9 mouse cellular contexts compared by ENCODE assay signal in the genomic region with DNA sequence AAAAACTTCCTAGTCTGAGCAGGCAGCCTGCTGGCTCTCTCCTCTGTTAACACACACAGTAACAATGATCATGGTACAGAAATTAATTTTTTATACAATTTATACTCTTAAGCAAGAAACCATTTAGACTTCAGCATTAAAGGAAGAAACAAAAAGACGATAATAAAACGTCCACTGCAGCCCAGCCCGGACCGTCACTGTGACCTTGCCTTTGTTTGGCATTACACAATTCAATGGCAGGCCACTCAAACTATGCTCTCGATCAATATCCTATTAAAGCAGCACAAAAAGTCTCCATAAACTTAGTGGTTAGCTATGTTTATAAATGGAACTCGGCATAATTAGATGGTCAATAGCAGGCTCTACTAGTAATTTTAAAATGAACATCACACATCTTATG.
DNase-seq lines count a peak whose midpoint lies in the region; ATAC-seq lines count a peak whose summit lies in the region.
"Had no signal": no experiment of that assay in that cellular context is flagged by ENCODE, and none has a peak within 500 bp of the region (broad histone marks: within the 10 kb centered on the region; RNA-seq: fewer than 3 reads in every experiment).

No protein-coding gene starts in this region.

- H3K36me3 ChIP-seq in heart, embryonic 16.5 days (ENCODE audit: control insufficient read depth, insufficient read depth), result peaks cover 4% of the 10 kb centered on the region; the same call in 1 of the 2 replicates
- no peaks in the 10 kb centered on the region; the same call in 1 of the 2 replicates for H3K36me3 ChIP-seq in embryonic facial prominence, embryonic 10.5 days (replicated peaks)
- peaks cover 9% of the 10 kb centered on the region; the same call in 1 of the 2 replicates for H3K36me3 ChIP-seq in forebrain, embryonic 14.5 days (ENCODE audit: control insufficient read depth, insufficient read depth, low read length)
- H3K36me3 ChIP-seq in liver, embryonic 13.5 days, result no peaks in the 10 kb centered on the region

- H3K4me1 ChIP-seq in heart, embryonic 16.5 days (ENCODE audit: control insufficient read depth, insufficient read depth, low read length), result peaks cover 48% of the 10 kb centered on the region
- peaks cover 16% of the 10 kb centered on the region for H3K4me1 ChIP-seq in embryonic facial prominence, embryonic 10.5 days
- H3K4me1 ChIP-seq in forebrain, embryonic 14.5 days (ENCODE audit: control insufficient read depth, insufficient read depth, low read length), result peaks cover 40% of the 10 kb centered on the region
- H3K4me1 ChIP-seq in liver, embryonic 13.5 days (replicated peaks), result peaks cover 10% of the 10 kb centered on the region; the same call in 1 of the 2 replicates

- peak overlapping the region; percentile 97 for H3K27ac ChIP-seq in heart, embryonic 16.5 days (ENCODE audit: low read length)
- H3K27ac ChIP-seq in embryonic facial prominence, embryonic 10.5 days (replicated peaks), result peak overlapping the region; percentile 77
- H3K27ac ChIP-seq in forebrain, embryonic 14.5 days (ENCODE audit: low read depth, low read length), result peak overlapping the region; percentile 86
- H3K27ac ChIP-seq in liver, embryonic 13.5 days, result peak overlapping the region; percentile 24; the same call in 1 of the 2 replicates

- H3K4me3 ChIP-seq in heart, embryonic 16.5 days (ENCODE audit: low read length), result no peak overlapping the region
- H3K4me3 ChIP-seq in embryonic facial prominence, embryonic 10.5 days, result no peak overlapping the region
- no peak overlapping the region for H3K4me3 ChIP-seq in forebrain, embryonic 14.5 days (ENCODE audit: low read depth, low read length)
- H3K4me3 ChIP-seq in liver, embryonic 13.5 days (replicated peaks), result no peak overlapping the region

- no peak for DNase-seq in heart, adult 9 months (ENCODE audit: low spot score in 2 of 2)
- DNase-seq in embryonic facial prominence, embryonic 10.5 days (ENCODE audit: low spot score), result no peak
- no peak for DNase-seq in forebrain, embryonic 14.5 days (ENCODE audit: low spot score)
- DNase-seq in liver, embryonic 13.5 days, result no peak
- no peak for DNase-seq in urinary bladder, adult 18-20 months (ENCODE audit: low spot score in 2 of 2)
- no peak for DNase-seq in cerebellum, postnatal 14 days
- no peak for DNase-seq in kidney, adult 8-10 months
- DNase-seq: thymus, postnatal 36 days had no signal

- WGBS in heart, embryonic 16.5 days, result 83% methylated on average over 6 of the region's 6 CpGs
- WGBS in embryonic facial prominence, embryonic 10.5 days, result 78% methylated on average over 6 of the region's 6 CpGs
- 47% methylated on average over 6 of the region's 6 CpGs for WGBS in forebrain, embryonic 14.5 days
- 70% methylated on average over 6 of the region's 6 CpGs for WGBS in liver, embryonic 13.5 days (ENCODE audit: insufficient replicate concordance)

- no peaks in the 10 kb centered on the region for H3K27me3 ChIP-seq in heart, embryonic 16.5 days (ENCODE audit: control insufficient read depth, insufficient read depth, low read length)
- 0 out of 2 replicates have a peak, but pooled peaks cover 5% of the 10 kb centered on the region for H3K27me3 ChIP-seq in embryonic facial prominence, embryonic 10.5 days (replicated peaks; ENCODE audit: low read depth, poor library complexity, severe bottlenecking)
- no peaks in the 10 kb centered on the region for H3K27me3 ChIP-seq in forebrain, embryonic 14.5 days (replicated peaks; ENCODE audit: control insufficient read depth, insufficient read depth, low read length)
- no peaks in the 10 kb centered on the region for H3K27me3 ChIP-seq in liver, embryonic 13.5 days

- H3K9me3 ChIP-seq in heart, embryonic 16.5 days (replicated peaks; ENCODE audit: control insufficient read depth, low read length), result no peaks in the 10 kb centered on the region
- H3K9me3 ChIP-seq in embryonic facial prominence, embryonic 10.5 days, result no peaks in the 10 kb centered on the region
- H3K9me3 ChIP-seq in forebrain, embryonic 14.5 days (replicated peaks; ENCODE audit: control insufficient read depth, low read length), result no peaks in the 10 kb centered on the region
- H3K9me3 ChIP-seq in liver, embryonic 13.5 days (replicated peaks), result no peaks in the 10 kb centered on the region

- H3K4me2 ChIP-seq in heart, embryonic 16.5 days (ENCODE audit: low read depth, low read length), result no peak overlapping the region
- H3K4me2 ChIP-seq in forebrain, embryonic 14.5 days (ENCODE audit: low read length), result no peak overlapping the region
- no peak overlapping the region for H3K4me2 ChIP-seq in liver, embryonic 13.5 days

- 0 out of 2 replicates have a peak overlapping the region, but pooled peaks have one; percentile 66 for H3K9ac ChIP-seq in heart, embryonic 16.5 days (ENCODE audit: low read length)
- no peak overlapping the region for H3K9ac ChIP-seq in forebrain, embryonic 14.5 days (ENCODE audit: low read length)
- H3K9ac ChIP-seq in liver, embryonic 13.5 days, result no peak overlapping the region

- ATAC-seq in heart, embryonic 16.5 days (replicated peaks; ENCODE audit: extremely low read depth, insufficient read depth, low FRiP score), result no peak
- no peak for ATAC-seq in forebrain, embryonic 14.5 days
- ATAC-seq in liver, embryonic 13.5 days (ENCODE audit: low read depth), result no peak

Comparison
In these comparisons a context has a peak if more than half of its experiments do, and no peak if none do; other contexts are left out.
1. H3K27ac ChIP-seq: peak in every context shown above with its lines; median percentile 97 in heart, embryonic 16.5 days; 86 in forebrain, embryonic 14.5 days; 77 in embryonic facial prominence, embryonic 10.5 days; 24 in liver, embryonic 13.5 days.